Mouse (Mus musculus) CH12F3 (cell line): ENCODE results near the gene Zfp654.
"Not testable (repeated sequence)": the region's sequence is repeated elsewhere in the genome, so short reads cannot be mapped to it uniquely, and the experiment has no call there.

Experiments used
- in situ Hi-C: fragments of 300-500 bp; cut with MboI; formaldehyde crosslinking; loops from 2 replicates; pipeline ENCODE4 v1.14.3; 2020; ENCODE audit warnings: low sequenced_read_pairs

The Zfp654 gene

DNA sequence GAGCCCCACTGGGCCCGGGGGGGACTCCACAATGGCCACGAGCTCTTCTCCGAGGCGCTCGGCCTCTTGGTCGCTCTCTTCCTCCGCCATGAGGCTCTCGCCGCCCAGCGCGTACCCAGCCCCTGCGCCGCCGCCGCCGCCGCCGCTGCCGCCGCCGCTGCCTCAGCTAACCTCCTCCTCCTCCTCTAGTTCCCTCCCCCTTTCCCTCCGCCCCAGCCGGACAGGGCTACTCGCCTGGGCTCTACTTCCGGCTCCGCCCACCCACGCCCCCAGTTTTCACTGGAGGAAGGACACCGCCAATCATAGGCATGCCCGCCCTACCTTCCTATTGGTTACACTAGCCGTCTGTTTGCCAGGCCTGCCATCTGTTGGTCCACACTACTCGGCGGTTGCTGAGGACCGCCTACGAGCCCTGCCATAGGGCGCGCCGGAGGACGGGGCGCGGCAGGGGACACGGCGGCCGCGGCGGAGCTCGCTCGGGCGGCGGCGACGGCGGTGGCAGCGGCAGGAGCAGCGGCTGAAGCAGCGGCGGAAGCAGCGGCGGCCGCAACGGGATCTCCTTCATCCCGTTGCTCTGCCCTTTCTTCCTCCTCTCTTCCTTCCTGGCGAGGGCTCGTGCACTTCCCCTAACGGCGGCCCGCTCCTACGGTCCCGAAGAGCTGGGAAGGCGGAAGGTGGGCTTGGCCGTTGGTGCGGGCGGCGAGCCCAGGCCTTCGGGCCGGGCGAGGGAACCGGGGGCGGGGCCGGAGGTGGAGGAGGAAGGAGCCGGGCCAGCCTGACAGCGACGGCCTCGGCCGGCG, at the start of gene Zfp654, which contains the start of gene Cggbp1:
Gene Zfp654, minus strand, starts transcription at position 90 of the 800 bp plus-strand sequence.
Gene Cggbp1, plus strand, starts transcription at position 434 of the 800 bp plus-strand sequence.
- in situ Hi-C loops = no loop called here

DNA sequence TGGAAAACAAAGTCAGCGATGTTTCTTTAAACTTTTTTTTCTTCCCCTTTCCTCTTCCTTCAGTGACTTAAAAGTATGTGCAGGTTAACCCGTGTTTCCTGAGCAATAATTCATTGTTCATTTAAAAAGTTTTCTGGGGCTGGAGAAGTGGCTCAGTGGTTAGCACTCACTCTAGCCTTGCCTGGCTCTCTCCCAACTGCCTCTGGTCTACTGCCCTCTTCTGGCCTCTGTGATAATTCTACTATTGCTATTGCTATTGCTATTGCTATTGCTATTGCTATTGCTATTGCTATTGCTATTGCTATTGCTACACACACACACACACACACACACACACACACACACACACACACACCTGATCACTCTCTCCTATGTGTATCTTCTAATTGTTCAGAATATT, 47.6 kb upstream of the Zfp654 start:
- in situ Hi-C loops = no loop called here

DNA sequence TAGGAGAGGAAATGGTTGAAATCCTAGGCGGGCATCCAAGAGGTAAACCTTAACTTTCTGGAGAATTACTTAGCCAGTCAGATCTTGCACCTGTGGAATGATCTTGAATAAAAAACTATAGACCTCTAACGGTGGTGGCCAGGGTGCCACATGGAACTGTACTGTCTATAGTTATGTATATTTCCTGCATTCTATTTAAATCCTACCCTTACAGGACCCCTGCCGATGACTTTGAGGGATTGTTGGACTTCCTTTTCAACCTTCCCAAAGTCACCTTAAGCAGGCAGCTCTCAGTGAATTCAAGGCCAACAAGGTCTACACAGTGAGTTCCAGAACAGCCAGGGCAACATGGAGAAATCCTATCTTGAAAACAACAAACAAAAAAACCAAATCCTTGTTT, 38.0 kb upstream of the Zfp654 start:
- in situ Hi-C loops = no loop called here

DNA sequence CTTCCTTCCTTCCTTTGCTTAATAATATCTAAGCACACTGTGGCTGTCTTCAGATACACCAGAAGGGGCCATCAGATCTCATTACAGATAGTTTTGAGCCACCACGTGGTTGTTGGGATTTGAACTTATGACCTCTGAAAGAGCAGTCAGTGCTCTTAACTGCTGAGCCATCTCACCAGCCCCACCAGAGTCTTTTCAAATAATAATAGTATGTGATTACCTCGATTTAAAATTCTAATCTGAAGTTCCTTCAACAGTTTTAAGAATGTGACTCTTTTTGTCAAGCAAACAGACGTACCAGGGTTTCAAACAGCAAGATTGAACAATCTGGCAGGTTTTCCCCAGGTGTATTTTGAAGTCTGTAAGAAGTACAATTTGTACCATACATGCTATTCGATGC, 34.1 kb upstream of the Zfp654 start:
- in situ Hi-C loops = no loop called here

DNA sequence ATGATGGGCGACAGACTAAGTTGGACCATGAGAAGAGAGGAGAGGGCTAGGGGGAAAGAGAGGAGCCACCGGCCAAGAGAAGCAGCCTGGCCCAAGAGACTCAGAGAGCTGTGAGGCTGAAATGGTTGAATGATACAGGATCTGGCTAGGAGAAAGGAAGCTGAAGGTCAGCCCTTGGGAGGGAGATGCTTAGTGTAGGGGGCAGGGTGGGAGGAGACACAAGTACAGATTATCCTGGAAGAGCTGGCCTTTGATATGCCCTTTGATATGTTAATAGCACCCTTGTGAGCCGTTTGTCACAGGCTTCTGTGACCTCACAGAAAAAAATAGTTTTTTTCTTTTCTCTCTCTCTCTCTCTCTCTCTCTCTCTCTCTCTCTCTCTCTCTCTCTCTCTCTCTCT, 33.7 kb upstream of the Zfp654 start:
- in situ Hi-C loops = no loop called here

DNA sequence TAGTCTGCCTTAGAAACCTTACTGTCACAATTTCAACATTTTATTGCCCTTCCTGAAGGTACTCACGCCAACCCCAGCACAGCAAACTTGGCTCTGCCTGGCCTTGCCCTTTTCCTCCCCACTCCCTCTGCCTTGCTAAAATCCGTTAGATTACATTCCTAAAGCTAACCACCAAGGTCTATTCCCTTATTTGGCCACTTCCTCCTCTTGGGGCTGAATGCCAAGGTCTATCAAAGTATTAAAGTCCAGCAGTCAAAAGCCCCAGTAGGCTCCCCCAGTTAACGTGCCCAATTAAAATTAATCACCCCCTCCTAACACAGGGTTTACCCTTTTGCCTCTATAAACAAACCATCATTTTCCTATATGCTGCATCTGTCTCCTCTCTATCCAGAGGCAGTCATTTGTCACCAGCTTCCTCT, 33.0 kb upstream of the Zfp654 start:
- in situ Hi-C loops = no loop called here

DNA sequence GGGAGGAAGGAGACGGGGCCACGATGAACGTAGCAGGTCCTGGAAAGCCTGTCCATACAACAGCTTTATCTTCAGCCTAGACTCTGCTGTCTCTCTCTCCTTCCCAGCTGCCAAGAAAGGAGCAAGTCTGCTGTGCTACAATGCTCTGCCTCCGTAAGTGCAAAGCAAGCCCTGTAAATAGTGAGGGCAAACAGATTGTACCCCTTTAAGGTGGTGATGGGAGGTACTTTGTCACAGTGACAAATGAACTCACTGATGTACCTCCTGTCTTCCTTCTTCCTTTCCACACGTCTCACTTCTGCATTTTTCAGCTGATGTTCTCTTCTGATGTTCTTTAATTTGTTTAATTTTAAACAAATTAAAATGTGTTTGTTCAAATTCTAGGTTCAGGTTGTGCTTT, 32.4 kb upstream of the Zfp654 start:
- in situ Hi-C loops = no loop called here

DNA sequence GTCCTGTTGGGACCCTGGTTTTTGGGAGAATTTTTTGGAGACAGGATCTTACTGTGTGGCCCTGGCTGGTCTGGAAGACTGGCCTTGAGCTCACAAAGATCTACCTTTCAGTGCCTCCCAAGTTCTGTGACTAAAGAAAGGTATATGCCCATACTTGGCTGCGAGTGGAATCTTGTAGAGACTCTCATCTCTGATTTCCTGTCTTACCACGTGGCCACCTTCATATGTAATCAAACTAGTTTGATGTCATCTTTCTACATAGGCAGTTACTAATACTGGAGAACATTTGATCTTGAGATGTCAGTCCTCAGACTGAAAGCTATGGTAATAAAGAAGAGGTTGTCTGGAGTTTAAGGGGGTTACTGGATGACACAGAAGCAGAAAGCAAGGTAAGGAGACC, 30.0 kb upstream of the Zfp654 start:
- in situ Hi-C loops = no loop called here

DNA sequence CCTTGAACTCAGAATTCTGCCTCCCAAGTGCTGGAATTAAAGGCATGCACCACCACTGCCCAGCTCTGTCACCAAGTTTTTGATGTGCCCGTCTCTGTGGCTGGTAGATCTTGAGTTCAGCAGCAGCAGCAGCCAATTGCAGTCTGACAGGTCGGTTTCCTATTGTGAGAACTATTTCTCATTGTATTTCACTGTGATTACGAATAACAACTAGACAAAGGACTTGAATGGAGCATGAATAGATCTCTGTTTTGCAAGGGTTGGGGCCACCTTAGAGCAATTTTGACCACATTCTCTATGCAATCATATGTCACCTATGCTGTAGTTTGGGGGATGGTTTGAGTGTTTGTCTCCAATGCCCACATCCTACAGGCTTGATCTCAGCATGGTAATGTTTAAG, 29.5 kb upstream of the Zfp654 start:
- in situ Hi-C loops = no loop called here

DNA sequence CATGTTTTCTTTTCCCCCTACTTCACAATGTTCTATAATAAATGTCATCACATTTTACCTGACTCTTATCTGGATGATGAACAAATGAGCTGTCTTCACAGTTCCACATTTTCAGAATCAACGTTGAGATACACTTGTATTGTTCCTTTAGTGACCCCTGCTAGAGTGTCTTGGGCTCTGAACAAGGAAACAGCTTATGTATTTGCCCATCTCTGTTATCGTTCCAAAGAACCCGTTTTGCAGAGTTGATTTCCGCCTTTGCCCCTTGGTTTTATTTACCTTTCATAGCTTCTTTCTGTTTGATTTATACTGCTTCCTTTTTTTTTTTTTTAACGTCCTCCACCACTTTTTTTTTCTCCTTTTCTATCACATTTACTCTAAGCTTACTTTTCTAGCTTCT, 28.3 kb upstream of the Zfp654 start:
- in situ Hi-C loops = no loop called here

DNA sequence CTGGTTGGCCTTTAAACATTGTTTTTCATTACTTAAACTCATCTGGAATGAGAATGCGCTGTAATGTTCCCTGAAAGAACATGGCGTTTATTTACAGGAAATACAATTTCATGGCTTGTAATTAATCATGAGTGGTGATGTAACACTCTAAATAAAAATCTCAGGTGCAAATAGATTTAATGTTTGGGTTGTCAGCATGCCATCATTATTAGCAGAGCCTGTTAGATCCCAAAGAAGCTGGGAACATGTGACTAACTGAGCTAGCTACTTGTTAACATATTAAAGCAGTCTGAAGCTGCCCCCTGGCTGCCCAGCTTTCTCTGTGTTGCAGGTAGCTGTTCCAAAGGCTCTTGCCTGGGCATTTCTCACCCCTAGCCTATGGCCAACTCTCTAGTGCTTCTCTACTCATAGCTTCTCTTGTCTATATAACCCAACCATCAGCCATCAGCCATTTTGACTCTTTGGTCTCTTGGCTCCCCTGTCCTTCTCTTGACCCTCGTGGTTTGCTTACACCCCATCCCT, 27.2 kb upstream of the Zfp654 start:
- in situ Hi-C loops = no loop called here

DNA sequence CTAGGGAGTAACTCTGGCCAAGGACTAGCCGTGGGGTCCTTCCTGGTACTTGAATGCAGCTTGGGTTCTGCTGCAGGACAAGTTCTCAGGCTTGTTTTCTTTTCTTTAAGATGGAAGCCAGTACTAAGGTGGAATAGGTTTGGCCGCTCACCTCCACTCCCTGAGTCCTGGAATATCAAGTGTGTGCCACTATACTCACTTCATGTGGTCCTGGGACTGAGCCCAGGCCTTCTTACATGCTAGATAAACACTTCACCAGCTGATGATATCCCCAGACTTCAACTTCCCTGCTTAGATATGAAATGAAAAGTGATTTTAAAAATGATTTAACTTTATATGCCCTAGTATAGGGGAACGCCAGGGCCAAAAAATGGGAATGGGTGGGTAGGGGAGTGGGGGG, 25.9 kb upstream of the Zfp654 start:
- in situ Hi-C loops = no loop called here

DNA sequence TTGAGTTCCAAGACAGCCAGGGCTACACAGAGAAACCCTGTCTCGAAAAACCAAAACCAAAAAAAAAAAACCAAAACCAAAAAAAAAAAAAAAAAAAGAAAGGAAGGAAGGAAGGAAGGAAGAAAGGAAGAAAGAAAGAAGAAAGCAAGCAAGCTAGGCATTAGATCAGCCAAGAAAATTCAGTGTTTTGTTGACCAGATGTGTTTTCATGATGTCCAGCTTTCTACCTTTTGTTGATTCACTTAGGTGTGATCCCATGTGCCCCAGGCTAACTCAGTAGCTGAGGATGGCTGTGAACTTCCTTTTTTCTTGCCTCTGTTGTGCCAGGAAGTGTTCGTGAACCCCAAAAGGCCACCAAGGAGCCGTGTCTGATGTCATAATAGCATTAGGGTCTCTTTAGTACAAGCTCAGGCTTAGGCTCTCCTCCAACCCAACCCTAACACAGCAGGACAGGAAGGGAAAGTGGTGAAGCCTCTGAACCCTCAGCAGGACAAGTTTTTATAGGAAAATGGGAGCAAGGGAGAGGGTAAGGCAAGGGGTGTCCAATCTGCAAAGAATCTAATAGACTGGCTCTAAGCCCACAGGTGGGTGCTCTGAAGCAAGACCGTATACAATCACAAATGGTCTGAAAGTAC, 25.3 kb upstream of the Zfp654 start:
- in situ Hi-C loops = no loop called here

DNA sequence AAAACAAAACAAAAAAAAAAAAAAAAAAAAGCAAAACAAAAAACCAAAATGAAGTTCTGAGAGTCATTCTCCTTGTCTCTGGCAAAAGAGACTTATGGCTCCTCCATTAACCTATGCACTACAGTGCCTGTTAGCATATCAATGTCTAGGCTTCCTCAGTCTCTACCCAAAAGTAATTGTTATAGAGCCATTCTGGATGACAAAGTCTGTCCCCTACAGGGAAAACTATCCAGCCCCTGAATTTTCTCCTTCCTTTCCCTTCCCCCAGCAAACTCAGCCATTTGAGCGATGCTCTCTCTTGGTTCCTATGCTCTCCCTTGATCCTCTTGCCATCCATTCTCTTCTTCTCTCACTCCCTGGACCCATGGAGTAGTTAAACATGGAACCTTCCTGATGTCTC, 24.4 kb upstream of the Zfp654 start:
- in situ Hi-C loops = no loop called here

DNA sequence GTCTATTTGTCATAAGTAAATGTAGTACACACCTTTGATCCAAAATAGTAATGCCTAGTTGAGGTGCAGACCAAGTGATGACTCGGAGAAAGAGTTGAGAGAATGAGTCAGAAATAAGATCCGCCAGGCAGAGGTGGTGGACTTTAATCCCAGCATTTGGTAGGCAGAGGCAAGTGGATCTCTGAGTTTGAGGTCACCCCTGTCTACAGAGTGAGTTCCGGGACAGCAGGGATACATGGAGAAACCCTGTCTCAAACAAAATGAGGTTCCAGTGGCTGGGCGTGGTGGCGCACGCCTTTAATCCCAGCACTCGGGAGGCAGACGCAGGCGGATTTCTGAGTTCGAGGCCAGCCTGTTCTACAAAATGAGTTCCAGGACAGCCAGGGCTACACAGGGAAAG, 23.9 kb upstream of the Zfp654 start:
- in situ Hi-C loops = no loop called here

DNA sequence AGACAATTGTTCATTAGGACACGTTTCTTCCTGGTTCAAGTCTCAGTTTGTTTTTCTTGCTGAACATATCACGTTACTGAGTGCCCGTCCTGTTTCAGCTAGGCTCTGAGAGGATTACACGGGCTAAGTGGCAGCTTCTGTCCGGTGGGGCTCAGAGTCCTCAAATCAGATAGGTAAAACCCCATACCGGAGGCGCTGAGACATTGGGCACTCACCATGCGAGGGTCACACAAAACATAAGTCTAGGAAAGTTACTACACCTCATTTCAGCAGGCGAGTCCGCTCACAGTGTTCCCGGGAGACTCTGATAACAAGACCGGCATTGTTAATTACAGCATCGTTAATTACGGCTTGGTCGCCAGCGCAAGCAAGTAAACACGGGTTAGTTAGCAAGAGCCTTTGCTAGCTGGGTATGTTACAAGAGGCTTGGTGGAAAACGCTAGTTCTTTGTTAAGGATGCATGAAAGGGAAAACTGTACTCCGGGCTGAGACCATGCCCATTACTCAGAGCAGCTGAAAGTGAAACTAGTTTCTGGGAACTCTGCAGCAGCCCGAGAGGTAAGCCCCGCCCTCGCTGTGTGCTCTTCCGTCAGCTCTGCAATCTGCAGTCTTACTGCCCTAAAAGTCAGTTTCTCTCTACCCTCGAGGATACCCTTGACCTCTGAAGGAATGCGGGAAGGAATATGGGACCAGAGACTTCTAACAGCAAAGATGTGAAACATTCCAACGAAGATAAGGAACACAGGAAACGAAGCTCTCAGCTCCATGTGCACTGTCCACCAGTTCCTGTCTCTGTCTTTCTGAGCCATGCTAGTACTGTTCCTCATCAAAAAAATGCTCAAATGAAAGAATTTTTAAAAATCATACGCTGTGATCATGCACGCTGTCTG, 22.2 kb upstream of the Zfp654 start:
- in situ Hi-C loops = no loop called here

DNA sequence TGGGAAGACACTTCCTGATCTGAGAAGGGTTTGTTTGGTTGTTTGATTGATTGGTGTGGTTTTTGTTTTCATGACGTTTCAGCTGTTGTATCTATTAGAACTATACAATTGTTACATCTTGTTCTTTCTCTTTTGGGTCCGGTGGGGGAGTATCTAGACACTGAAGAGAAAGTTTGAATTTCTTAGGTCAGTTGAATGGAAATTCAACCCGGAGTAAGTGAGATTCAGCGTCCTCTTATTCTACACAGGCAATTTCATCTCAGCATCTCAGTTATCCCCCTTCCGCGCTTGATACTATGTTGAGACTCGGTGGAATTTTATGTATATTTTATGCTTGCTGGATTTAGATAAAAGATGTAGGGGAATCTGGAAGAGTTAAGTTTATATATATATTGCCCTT, 21.4 kb upstream of the Zfp654 start:
- in situ Hi-C loops = no loop called here

DNA sequence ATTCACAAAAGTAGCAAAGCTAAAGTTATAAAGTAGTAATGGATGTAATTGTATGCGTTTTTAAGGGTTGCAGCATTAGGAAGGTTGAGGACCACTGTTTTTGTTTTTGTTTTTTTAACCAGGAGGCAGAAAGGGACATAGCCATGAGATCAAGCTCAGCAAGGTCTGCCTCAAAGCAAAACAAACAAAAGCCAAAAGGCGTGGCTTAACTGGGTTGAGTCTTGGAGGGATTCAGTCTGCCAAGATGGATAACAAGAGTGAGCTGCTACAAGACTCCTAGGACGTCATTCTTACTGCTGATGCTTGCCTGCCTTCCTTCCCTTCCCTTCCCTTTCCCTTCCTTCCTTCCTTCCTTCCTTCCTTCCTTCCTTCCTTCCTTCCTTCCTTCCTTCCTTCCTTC, 20.8 kb upstream of the Zfp654 start:
- in situ Hi-C loops = no loop called here

DNA sequence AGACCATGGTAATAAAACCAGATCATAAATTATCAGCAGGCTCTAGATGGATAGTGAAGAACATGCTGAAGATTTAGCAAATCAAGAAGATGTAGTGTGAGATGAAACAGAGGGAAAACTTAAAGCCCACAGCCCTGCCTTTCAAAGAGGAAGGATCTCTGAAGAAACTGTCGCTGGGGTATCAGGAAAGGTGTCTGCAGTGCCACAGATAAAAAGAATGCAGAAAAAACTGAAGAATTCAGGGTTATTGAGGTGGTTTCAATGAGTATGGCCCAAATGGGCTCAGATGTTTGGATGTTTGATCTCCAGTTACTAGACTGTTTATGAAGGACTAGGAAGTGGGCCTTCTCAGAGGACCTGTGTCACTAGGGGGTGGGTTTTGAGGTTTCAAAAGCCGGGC, 18.2 kb upstream of the Zfp654 start:
- in situ Hi-C loops = no loop called here

DNA sequence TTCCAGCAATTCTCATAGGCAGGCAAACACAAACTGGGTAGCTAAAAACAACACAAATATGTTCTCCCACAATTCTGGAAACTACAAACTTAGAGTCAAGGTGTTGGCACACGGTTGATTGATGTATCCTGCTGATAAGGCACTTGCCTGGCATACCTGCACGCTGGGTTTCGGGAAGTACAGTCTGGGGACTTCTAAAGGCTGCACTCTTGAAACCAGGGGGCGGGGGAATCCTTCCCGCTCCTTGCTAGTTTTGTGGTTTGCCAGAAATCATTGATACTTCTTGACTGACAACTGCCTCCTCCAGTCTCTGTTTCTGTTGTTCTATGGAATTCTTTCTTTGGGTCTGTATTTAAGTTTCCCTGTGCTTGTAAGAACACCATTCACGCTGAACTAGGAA, 17.2 kb upstream of the Zfp654 start:
- in situ Hi-C loops = no loop called here

DNA sequence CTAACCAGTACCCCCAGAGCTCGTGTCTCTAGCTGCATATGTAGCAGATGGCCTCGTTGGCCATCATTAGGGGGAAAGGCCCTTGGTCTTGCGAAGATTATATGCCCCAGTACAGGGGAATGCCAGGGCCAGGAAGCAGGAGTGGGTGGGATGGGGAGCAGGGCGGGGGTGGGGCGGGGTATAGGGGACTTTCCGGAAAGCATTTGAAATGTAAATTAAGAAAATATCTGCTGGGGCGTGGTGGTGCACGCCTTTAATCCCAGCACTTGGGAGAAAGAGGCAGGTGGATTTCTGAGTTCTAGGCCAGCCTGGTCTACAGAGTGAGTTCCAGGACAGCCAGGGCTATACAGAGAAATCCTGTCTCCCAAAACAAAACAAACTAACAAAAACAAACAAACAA, 14.4 kb upstream of the Zfp654 start:
- in situ Hi-C loops = not testable (repeated sequence)
